Mouse (Mus musculus) monocyte, adult 5-6 weeks (primary cell): ENCODE data around the gene Ppm1f. TPM values are rescaled to one million over a fixed set of nuclear protein-coding genes. Genes with fewer than 3 reads are reported as not detected.
"Not testable (repeated sequence)": the region's sequence is repeated elsewhere in the genome, so short reads cannot be mapped to it uniquely, and the experiment has no call there.

Source experiments
- ATAC-seq: fragments of 153-309, 156-312 bp; replicated peaks from 2 replicates; pipeline ENCODE4 v1.8.0; 2017; ENCODE audit warnings: mild to moderate bottlenecking; ENCODE audit not compliant: low TSS enrichment, insufficient number of reproducible peaks, severe bottlenecking, poor library complexity, low FRiP score
- total RNA-seq: library from RNA; stranded (forward); fragments of 200-1000, 200-491, 200-594 nt; gene quantifications from 3 replicates; pipeline ENCODE4 v1.2.3, GENCODE M21; 2017

The Ppm1f gene
- total RNA-seq: 4.3 to 10.6 TPM (median 6.3 TPM) in 3 replicates

DNA sequence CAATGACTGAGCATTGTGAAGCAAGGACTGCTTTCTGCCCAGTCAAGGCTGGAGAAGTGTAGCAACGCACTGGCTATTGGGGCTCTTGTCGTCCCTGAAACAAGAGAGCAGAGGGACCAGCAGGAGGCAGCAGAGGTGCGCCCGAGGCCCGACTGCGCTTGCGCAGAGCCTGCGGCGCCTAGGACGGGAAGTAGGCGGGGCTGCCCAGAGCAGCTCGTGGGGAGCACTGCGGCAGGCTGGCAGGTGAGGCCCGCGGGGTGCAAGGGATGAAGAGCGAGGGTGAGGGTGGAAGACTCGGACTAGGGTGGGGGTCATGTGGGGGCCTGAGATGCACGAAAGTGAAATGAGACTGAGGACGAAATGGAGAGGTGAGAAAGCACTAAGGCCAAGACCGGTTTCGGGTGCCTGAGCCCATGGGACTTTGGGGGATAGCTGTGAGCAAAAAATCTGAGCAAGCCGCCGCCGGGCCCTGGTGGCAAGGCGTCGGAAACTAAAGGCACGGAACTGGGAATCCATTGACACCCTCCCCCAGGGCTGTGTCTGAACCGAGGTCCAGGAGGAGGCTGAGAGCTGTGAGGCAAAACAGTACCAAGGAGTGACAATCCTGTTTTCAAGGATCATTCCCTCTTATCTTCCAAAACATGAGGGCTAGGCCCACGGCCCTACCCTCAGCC lies at the start of gene Ppm1f:
Ppm1f (plus strand) TSS at position 88 of the 674 bp plus-strand sequence.
- peak; percentile 94 for ATAC-seq

DNA sequence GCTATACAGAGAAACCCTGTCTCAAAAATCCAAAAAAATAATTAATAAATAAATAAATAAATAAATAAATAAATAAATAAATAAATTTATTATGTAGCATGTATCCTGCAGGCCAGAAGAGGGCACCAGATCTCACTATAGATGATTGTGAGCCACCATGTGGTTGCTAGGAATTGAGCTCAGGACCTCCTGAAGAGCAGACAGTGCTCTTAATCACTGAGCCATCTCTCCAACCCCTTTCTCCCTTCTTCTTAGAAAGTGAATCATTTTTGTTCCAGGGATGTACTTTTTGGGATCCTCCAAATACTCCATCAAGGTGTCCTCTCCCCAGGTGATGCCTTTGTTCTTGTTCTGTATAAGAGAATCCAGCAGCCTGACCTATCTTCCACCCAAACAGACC lies 47.1 kb upstream of the Ppm1f start:
- no peak for ATAC-seq

DNA sequence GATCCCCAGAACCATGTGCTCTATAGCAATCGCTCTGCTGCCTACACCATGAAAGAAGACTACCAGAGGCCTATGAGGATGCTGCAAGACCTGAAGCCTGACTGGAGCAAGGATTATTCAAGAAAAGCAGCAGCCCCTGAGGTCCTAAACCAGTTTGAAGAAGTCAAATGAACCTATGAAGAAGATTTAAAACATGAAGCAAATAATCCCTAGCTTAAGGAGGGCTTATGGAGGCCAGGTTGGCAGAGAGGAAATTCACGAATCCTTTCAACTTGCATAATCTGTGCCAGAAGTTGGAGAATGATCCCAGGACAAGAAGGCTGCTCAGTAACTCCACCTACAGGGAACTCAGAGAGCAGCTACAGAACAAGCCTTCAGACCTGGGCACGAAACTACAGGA lies 43.9 kb upstream of the Ppm1f start:
- ATAC-seq: no peak

DNA sequence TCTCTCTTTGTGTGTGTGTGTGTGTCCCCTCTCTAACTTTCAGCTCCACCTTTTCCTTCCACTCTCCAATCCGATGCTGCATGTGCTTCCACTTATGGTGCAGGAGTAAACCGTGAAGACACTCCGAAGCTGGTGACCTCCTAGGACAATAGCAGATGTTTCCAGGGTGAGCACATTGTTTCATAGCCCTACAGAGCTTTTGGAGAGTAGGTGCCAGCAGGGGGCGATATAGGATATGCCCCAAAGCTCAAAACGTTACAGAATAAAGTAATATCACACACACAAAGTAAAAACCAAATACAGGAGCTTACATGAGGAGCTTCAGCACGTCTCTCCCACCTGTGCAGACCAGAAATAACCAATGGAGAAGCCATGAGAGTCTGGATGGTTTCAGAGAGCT lies 41.4 kb upstream of the Ppm1f start:
- no peak for ATAC-seq

DNA sequence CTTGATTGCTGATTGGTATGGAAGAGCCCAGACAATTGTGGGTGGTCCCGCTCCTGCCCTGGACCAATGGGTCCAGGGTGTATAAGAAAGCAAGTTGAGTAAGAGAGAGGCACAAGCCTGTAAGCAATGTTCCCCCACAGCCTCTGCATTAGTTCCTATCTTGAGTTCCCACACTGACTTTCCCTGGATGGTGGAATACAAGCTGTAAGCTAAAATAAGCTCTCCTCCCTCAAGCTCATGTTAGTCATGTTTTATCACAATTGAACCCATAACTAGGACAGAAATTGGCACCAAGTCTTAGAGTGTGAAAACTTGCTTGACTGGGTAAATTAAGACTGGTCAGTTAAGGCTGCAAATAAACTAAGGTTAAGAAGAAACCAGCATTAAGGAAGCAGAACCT lies 40.7 kb upstream of the Ppm1f start:
- no peak for ATAC-seq

DNA sequence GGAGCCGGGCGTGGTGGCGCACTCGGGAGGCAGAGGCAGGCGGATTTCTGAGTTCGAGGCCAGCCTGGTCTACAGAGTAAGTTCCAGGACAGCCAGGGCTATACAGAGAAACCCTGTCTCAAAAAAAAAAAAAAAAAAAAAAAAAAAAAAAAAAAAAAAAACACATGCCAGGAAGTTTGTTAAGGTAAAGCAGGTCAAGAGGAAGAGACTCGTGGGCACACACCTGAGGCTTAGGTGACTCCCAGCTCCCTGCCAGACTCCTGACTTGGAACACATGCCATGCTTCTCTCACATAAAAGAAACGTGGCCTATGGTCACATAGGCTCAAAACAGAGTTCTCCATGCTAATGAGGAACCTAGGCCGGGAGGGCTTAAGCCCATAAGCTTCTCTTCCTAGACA lies 40.2 kb upstream of the Ppm1f start:
- not testable (repeated sequence) for ATAC-seq

DNA sequence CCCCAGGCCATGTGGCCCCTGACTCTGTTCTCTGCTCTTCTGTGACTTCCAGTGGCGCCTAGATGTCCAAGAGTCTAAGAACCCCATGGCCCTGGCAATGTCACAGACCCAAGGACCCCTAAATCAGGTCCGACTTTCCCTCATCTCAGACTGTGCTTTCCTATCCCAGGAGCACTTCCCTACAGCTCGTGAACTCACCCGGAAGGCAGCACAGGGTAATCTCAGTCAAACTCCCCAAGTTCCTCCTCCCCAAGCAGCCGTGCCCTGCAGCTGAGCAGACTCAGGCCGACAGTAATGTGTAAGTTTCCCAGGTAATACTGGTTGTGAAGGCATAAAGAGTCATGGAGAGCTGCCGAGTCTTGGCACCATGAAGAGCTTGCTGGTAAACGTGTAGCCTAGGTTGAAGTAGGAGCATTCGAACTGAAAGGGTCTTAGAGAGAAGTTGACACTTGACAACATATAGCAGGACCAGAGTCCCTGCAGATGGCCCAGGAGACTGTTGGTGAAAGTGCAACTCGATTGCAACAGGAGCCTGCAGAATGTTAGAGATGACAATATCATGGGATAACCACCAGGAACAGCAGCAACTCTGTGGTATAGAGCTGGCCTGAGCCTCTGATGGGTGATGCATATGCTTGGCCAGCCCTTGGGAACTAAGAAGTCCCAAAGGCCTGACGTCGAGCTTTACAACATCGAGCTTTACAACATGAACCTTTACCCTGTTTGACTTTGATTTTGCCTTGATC lies 39.4 kb upstream of the Ppm1f start:
- no peak; the same call in 1 of the 2 replicates for ATAC-seq

DNA sequence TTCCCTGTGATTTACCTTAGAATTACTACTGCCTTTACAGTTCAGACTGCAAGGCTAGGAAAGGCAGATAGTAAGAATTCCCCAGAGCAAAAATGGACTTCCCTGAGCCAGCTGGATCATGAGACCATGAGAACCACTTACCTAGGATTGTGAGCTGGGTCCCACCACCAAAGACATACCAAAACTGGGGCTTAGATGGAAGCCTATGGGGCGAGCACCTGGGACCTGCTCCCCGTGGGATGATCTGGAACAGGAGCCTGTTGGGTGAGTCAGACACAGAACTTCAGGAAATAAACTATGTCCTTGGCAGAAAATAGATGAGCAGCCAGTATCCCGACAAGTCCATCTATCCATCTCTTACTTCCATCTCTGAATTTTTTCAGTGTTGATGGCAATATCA lies 34.0 kb upstream of the Ppm1f start:
- no peak for ATAC-seq

DNA sequence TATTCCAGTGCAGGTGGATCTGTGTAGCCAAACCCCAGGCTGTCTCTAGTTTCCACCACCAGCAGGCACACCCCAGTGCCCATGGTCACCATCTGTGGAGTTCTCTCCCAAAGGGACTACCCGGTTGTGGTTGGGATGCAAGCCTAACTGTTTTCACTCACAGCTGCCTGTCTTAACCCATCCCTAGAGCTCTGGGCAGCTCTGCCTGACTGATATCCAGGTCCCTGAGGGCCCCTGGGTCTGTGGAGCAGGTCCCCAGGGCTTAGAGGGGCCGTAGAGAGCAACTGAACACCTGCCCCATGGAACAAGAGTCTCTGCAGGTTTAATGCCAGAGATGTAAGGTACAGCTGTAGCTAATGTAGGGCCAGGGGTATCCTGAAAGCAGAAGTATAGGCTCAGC lies 32.3 kb upstream of the Ppm1f start, which contains the start of gene Igll1:
Igll1 (minus strand) TSS at position 8 of the 400 bp plus-strand sequence.
- no peak for ATAC-seq

DNA sequence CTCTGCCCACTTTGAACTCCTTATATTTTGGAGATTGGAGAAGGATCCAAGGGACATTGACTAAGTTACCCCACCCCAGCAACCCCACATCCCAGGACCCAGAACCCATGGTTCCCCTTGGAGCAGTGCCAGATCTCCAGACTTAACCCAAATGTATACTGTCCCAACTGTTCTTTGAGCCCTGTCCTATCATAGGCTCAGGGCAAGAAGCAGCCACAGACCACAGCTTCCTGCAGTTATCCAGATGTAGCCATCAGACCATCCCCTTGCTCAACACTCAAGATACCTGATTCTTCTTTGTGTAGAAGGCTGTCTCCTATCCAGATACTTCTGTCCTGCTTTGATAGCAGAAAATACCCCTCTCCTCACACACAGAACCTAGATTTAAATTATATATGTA lies 31.1 kb upstream of the Ppm1f start:
- no peak for ATAC-seq

DNA sequence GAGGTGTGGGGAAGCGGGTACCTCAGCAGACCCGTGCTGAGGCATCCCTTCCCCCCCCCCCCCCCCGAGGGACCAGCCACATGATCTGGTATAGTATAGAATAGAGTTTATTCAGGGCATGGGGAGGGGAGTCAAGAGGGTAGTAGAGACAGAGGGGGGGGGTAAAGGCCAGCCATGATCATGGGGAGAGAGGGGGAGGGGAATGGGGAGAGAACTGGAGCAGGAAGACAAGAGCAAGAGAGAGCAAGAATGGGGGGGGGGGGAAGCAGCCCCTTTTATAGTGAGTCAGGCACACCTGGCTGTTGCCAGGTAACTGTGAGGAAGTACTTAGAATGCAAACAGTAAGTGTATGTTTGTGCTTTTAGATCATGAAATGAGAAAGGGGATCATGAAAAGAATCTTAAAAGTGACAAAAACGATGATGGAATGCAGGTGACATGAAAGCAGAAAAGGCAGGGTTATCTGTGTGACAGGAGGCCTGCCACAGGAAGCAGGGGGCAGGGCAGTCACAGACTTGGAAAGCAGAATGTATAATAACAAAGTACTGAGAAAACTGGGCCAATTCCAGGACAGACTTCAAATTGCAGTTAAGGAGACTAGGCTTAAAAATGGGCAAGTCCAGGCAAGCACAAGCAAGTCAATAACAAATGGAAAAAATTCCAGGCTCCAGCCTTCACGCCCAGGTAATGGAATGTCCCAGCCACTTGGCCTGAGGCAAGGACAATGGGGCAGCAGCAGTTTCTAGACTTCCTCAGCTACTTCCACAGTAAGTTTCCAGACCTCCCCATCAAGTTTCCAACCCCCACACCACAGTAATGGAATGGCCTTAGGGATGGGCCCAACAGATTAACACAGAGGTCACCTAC lies 30.3 kb upstream of the Ppm1f start:
- ATAC-seq: no peak

DNA sequence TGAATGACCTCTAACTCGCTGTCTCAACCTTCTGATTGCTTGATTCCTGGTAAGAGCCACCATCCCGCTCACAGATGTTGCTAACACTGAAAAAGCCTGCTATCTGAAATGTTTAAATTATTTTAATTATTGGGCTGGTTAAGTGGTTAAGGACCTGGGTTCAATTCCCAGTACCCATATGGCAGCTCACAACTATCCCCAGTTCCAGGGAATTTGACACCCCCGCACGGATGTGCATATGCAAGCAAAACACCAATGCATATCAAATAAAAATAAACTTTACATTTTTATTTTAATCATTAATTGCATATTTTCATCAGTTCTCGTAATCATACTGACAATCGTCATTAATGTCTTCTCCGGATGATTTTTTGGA lies 26.0 kb upstream of the Ppm1f start:
- no peak for ATAC-seq

DNA sequence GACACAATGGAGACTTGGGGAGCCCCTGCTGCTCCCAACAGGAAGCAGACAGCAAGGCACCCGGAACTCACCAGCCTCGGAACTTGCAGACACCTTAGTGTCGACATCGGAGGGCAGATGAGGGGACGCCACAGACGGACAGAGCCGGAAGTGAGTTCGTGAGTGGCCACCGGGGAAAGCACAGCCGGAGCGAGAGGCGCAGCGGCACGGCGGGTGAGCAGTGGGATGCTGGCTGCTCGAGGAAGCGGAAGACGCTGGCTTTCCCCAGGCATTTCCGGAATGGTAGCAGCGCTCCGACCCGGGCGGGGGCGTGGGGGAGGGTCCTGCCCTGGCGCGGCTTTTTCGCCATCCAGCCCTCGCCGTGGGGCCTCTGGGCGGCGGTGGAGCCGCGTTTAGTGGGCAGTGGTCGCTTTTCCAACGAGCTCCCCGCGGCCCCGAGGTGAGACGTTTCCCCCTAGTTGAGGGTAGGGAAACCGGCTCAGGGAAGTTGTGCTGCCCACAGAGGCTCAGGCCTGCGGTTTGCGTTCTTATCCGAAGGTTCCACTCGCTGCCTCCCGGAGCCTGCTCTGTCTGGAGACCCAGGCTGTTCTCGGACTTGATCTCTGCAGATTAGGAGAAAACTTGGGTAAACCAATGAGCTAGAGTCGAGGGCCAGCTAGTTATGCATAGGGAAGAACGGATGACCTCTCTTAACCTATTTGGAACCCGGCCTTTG lies 25.5 kb upstream of the Ppm1f start, which contains the start of the genes Top3b and Vpreb1:
Top3b (plus strand) TSS at position 120 of the 715 bp plus-strand sequence.
Vpreb1 (minus strand) TSS at position 227 of the 715 bp plus-strand sequence.
- peak; percentile 98 for ATAC-seq

DNA sequence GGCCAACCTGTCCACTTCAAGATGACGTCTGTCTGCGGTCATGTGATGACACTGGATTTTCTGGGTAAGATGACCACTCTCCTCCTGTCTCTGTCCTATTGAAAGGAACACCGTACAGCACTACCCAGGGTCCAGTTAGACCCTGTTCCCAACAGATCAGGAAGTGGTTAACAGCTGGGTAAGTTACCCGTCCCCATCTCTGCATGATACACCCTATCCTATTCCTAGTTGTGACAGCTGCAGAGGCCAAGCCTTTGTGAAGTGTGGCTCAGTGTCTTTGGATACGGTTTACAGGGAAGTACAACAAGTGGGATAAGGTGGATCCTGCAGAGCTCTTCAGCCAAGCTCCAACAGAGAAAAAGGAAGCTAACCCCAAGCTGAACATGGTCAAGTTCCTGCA lies 17.2 kb upstream of the Ppm1f start:
- ATAC-seq: no peak

DNA sequence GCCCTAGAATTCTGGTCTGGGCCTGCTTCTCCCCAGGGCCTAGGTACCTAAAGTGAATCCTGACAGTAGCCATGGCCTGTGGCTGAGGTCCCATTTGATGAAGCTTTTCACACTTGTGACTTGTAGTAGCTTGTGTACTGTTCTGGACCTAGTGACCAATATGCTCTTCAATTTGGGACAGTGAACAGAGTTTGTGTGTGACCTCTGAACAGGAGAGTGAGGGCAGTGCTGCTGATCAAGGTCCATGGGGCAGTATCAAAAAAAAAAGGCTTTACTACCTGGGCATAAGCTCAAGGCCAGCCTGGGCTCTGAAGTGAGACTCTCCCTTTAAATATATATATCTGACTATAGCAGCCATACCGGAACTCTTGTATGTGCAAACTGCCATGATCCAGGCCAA lies 7.9 kb upstream of the Ppm1f start:
- ATAC-seq: no peak

DNA sequence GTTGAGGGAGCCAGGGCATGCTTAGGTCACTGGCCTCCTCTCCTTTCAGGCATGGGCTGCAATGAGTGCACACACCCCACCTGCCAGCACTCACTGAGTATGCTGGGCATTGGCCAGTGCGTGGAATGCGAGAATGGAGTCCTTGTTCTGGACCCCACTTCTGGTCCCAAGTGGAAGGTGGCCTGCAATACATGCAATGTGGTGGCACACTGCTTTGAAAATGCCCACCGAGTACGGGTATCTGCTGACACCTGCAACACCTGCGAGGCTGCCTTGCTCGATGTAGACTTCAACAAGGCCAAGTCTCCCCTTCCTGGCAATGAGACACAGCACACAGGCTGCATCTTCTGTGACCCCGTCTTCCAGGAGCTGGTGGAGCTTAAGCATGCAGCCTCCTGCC lies 3.9 kb upstream of the Ppm1f start:
- ATAC-seq: no peak

DNA sequence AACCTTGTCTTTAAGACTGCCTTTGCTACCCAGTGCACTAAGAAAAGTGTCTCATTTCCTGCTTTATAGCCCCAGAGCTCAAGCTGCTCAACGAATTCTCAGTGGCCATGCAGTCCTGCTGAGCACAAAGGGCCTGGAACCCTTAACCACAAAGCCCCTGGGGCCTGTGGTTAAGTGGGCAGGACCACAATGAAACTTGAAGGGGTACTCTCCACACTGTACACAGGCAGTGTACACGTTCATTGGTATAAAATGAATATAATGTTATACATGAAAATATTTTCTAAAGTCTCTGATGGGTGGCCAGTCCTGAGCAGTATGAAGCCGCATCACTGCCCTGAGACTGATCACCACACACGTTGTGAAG lies 271 bp upstream of the Ppm1f start:
- ATAC-seq: no peak

DNA sequence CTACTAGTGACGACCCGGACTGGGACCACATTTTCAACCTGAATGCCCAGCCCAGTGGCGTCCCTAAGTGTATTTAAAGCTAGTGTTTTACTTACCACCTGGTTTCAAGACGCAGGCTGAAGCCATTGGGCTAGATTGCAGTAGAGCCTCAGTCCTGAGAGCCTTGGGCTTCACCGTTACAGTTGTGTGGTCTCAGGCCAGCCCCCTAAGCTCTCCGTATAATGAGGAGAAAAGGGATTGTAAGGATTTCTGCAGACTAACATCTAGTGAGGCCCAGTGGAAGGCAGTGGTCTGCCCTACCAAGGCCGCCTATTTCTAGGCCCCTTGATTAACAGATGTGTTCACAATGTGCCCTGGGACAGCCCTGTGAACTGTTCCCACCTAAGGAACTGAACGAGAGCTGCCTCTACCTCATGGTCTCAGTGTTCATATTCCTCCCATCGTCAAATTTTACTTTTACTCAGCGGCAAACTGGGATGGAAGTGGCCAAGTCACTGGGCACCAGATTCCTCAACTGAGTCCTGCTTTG lies 851 bp downstream of the Ppm1f start:
- ATAC-seq: no peak

DNA sequence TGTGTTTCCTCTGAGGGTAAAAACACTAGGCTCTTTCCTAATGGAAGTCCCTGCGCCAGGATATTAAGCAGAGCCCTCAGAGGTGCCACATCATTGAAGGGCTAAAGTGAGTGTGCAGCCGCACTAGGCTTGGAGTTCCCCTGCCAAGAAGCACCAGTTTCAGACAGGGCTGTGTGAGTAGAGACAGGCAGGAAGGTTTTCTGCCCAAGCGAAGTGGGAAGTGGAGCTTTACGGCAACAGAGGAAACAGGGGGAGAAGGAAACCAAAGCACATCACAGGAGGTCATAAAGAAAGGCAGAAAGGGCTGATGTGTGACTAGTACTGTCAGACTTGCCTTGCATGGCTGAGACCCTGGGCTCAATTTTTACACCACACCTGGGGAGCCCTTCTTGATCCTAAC lies 6.1 kb downstream of the Ppm1f start:
- no peak for ATAC-seq
